Mouse (Mus musculus) urinary bladder, postnatal 4 days (tissue): Measurements from ENCODE around the gene Adck1.

Experiments used
- DNase-seq, 2 experiments: peaks; one replicate each; pipeline ENCODE4 v3.0.0; 2021 to 2022; ENCODE audit warnings: low spot score in 2 of 2

The Adck1 gene

DNA sequence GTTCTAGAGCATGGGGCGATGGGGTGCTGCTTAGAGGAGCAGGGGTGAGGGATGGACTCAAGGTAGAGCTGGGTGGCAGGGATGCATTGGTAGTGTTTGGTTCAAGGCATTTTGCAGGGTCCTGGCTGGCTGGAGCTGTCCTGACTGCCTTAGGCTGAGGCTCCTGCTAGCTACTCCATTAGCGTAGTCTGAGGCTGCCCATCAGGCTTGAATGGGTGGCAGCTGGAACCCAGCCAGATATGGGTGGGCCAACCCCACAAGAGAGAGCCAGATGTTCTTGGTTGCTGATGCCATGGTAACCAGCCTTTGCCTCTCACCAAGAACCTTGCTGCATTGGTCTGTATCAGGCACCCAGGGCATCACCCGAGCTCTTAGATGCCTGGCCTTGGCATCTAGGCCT, 66.6 kb downstream of the Adck1 start:
- no peak for DNase-seq

DNA sequence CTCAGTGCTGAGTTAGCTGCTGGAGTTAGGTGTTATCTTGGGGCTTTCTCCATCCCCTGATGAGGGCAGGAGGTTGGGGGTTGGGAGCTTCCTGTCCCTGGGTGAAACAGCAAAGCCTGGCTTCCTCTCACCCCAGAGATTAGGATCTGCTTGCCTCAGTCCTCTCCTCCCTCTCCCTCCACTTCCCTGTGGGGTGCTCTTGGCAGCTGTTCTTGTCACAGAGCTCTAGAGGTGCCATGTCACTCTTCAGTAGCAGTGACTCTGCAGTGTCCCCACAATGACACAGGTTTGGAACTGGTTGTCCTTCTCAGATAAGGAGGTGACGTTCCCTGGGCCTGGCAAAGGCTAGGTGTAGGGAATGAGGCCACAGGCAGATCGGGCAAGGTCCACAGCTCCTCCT, 68.4 kb downstream of the Adck1 start:
- no peak for DNase-seq

DNA sequence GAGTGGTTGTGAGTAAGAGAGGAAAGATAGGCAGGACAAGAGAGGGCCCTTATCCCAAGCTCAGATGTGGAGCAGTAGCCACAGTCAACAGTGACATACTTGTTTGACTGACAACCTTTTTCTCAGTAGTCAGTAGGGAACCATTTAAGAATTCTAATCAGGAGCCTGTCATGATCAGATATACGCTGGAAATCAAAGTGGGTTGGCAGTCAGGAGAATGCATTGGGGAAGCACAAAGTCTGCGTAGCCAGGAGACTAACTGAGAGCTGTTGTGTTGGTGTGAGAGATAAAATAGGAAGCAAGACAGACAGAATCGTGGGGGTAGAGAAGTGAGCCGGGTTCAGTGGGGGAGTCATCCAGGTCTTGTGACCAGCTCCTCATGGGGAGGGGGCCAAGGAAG, 71.9 kb downstream of the Adck1 start:
- DNase-seq: no peak

DNA sequence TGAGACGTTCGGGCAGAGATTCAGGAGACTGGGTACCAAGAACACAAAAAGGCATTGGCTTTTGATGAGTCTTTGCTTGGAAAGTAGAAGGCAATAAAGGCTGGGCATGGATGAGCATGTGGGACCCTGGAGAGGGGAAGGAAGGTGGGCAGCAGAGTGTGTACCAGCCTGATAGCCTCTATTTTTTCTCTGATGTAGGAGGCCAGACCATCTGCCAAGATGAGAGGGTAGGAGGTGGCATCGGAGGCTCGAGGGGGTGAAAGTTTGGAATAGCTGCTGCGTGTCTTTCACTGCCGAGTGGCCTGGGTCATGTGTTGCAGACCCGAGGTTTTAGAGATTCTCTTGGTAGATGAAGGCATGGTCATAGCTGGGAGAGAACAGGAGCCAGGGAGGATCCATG, 72.8 kb downstream of the Adck1 start:
- no peak for DNase-seq

DNA sequence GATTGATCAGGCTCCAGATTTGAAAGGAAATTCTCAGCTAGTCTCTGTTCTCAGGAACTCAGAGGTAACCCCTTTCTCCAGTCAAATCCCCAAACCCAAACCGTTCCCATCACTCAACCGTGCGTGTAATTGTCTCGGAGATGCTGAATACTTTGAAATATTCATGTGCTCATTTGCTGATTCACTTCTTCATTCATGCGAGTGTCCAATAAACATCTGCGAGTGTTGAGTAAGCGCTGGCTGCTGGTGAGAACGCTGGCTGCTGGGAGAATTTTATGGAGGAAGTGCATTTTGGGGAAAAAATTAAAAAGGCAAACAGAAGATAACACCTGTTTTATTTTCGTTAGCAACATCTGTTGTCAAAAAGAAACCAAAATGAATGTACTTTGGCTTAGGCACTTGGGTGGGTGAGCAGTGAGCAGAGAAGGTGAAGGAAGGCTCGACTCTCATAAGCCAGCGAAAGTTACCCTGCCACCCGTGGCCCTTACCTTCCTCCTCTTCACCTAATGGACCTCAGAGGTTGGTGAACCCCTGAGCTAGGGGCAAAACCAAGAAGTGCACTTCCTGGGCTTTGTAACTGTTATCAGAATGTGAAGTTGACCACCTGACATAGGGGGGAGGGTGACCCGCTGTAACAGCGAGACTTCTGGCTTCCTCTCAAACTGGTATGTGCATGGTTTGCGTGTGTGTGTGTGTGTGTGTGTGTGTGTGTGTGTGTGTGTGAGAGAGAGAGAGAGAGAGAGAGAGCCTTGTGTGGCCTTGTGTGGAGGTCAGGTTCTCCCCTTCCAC, 76.8 kb downstream of the Adck1 start:
- DNase-seq: no peak

DNA sequence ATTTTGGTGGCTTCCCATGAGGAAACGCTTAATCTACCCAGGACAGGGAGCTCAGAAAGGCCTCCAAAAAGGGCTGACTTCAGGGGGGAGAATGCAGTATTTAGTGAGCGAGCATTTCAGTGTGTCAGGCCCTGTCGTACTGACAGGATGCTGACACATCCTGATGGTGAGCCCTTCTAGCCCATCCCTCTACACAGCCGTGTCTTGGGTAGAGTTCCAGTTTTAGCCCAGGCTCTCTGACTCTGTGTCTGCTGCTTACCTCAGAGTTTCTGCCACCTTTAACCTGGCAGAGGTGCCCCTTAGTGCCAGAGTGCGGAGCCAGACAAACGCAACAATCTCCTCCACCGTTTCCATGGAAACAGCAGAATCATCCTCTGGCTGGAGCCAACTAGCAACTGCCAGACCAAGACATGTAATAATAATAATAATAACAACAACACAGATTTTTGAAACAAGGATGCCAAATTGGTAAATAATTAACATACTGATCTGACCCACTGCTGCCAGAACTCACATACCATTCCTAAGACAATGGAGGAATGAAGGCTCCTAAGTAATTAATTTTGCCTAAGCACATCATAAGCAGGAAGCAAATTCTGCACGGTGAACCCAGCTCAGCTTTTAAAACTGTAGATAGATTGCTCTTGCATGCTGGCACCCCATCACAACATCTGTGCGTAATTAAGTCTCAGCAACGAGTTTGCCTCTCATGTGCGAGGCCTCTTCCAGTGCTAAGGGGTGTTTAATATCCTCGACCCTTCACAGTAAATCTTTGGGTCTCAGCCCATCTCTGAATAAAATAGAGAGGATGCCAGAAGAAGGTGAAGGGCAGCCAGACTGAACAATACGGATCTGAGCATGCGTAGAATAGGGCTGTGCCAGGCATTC, 81.8 kb downstream of the Adck1 start:
- no peak for DNase-seq

DNA sequence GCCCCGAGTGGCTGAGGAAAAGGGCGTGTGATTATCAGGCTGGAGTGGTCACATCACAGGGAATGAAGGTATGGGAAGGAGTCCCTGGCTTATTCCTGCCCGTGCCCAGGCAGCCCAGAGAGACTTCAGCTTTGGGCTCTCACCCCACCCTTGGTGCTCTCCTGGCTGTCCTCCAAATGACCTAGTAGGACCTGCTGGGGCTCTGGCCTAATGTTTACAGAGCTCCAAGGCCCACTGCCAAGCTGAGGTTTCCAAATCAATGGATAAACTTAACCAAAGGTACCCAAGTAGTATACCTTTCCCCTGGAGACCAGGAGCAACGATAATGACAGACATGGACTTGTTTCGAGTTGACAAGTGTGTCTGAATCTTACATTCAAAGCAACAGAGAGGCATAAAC, 83.7 kb downstream of the Adck1 start:
- DNase-seq: no peak

DNA sequence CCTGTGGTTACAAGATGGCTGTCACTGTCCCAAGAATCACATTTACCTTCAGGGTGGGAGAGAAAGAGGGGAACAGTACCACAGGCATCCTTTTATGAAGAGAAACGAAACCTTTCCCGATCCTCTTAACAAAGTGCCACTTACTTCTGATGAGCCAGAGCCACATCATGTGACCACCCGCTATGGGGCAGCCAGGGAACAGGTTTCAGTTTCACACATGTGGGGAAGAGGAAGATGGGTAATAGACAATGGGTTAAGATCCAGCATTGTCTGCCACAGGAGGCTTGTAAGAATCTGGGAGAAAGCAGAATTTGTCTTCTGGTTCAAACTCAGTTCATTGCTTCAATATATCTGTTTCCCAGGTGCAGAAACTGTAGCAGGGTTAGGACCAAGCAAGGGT, 85.1 kb downstream of the Adck1 start:
- DNase-seq: no peak

DNA sequence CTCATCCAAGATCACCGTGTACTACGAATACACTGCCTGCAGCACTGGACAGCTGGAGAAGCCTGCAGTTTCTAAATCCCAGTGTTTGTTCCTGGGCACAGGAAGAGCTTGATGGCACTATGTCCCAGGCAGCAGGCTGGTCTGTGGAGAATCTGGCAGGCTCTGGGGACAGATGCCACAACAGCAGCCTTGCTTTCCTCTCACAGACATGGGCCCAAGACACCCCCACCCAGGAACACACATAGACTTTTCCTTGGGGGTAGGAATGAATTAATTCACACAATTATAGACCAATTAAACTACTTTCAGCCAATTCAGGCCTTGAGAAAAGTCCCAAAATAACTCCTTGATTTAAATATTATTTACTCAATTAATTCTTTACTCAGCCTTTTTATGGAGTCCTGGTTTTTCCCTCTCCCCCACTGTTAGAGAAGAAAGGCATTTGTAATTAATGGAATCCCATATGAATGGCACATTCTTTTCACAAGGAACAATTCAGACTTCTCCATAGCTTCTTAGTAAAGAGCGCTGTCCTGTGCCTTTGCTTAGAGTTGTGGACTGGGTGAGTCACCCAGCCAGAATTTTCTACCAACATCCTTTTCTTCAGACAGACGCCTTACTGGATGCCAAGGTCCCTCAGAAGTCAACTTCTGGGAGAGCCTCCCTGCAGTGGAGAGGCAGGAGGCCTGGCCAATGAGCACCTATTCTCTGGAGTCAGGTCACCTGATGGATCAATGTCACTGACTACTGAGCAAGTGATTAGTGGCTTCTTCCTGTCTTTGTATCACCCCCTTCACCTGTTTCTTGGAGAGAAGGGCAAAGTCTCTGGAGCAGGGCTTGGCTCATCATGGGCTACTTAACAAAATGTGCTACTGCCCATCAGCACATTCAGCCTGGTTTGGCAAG, 90.6 kb downstream of the Adck1 start:
- DNase-seq: no peak

DNA sequence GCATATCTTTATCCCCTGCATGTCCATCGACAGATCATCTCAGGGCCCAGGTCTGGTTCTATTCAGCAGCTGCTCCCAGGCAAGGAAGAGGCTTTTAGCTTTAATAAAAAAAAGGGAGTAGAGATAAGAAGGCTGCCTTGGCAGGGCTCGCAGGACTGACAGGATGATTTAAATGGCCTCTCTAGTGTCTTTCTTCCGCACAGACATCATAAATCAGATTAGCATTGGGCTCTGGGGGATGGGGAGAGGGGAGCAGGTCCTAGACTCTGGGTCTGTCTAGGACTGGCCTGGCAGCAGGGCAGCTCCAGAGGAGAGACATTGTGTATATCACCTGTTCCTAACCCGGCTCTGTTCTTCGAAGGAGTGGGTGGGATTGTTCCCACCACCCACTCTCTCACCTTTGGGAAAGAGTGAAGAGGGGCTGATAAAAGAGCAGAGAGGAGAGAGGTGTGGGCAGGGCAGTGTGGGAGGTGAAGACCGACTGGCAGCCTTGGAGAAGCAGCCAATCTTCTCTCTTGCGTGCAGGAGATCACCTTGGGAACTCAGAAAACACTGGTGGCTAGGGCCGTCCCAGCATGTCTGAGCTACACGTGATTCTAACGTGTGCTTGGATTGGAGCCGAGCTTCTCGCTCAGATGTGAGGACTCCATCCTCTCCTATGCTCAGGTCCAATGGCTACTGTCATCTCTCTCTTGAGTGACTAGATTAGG, 94.5 kb downstream of the Adck1 start:
- no peak for DNase-seq

DNA sequence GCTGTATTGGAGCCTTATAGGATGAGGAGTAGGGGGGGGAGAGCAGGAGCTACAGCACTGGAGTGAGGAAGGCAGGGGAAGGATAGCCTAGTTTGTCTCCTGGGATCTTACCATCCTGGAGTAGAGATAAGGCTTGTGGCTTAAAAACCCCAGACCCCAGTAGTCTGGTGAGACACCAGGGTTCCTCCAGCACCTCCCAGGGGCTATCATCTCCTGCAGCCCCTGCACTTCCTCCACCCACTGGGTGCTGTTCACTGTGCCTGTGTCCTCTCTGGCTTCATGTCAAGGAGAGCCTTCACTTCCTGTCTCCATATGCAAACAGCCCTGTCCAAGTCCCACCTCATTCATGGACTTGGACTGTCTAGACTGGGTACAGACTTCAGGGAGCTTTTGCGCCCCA, 96.7 kb downstream of the Adck1 start:
- no peak for DNase-seq

DNA sequence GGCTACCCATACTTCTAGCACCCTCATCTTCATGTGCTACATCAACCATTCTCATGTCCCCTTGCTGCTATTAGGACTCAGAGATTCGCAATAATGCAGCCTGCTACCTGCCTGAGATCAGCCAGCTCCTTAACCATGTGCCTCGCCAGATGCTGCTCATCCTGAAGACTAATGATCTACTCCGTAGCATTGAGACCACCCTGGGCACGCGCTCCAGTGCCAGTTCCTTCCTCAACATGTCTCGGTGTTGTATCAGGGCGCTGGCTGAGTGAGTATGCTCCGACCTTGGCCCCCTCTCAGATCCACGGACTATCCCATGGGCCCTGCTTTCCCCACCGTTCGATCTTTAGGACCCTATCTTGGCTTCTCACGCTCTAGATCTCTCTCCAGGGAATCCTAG, 98.6 kb downstream of the Adck1 start:
- peak in 1 of 2 experiments; percentile 49 for DNase-seq

DNA sequence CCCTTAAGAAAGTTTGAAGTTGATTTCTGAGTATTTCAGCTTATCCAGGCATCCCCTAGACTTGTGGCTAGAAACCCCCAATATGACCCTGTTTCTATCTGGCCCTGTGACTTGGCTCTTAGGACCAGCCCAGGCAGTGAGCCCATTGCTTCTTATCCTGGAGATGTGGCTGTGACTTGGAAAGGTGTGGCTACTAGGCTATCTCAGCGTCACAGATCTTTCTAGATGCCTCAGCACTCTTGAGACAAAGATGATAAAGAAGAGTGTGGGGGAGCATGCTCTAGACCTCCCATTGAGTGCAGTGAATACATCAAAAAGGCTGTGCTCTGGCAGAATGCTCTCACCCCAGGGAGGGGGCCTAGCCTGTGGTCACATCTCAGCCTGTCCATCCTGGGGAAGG, 99.1 kb downstream of the Adck1 start:
- DNase-seq: peak in 1 of 2 experiments; percentile 51

DNA sequence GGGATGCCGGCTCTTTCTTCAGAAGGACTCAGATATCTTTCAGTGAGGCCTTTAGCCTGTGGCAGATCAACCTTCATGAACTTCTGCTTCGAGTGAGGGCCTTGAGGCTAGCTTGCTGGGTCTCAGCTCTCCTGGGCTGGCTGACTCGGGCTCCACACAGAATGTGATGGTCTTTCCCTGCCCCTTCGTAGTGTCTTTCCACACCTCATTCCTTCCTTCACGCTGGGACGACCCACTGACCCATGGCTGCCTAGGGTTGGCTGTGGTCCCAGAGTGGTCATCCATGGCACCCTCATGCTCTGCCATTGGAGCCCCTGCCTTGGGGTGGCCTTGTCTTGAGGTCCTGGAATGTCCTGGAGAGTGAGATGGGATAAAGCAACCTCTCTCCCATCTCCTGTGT, 100.7 kb downstream of the Adck1 start:
- peak in 1 of 2 experiments; percentile 55 for DNase-seq

DNA sequence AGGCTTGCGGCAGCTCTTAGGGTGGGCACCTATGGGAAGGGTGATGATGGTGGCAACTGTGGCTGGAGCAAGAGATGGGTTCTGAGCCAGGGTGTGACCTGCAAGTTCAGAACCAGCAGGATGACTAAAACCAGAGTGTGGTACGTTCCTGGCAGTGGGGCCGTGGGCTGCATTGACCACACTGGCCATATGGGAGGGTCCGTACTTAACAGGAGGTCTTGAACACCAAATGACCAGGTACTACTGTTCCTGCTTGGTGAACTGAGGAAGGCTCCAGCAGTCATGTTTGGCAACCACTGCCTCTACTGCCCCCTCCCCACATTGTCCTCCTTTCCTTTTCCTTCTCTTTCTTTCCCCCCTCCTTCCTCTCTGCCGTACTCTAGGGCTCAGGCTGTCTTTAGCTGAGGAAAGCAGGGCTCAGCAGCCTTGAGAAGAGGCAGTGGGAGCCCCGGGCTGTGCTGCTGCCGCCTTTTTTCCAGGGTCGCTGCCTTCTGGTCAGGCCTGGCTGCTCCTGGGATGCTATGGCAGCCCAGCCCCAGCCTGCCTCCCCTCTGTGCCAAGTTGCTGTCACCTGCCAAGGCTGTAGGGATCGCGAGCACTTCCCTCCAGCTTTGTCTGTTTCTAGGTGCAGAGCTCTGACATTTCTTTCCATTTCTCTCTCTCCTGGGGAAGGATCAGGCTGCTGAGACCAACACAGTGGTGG, 103.4 kb downstream of the Adck1 start:
- DNase-seq: peak in 1 of 2 experiments; percentile 54

DNA sequence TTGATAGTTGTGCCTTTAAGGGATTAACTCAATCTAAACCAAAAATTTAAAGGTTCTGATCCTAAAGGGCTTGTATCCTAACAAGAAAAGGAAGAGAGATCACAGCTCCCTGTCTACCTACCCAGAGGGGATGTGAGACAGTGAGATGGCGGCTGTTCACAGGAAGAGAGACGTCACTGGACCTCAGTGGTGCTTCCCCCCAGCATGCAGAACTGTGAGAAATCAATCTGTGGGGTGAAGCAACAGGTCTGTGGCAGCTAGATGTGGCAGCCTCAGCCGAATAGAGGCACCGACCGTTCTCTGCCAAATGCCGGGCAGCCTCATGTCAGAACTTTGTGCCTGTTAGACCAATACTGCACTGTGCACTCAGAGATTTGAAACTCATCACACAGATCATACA, 106.4 kb downstream of the Adck1 start:
- peak in 1 of 2 experiments; percentile 34 for DNase-seq

DNA sequence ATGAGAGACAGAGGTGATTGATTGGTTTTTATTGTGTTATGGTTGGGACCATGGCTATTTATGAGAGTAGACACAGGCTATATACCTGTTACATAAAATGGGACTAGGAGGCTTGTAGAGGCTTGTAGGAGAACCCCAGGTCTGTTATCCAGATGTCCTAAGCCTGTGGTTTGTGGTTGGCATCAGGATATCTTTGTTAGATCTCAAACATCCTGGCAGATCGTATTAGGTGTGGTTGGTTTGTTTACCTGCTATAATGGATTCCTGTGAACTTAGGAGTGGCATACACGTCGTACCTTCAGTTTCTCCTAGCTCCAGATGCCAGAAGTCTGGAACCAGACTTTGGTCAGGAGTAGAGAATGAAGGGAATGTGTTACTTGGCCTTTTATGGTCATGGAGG, 106.9 kb downstream of the Adck1 start:
- DNase-seq: peak in 1 of 2 experiments; percentile 12

DNA sequence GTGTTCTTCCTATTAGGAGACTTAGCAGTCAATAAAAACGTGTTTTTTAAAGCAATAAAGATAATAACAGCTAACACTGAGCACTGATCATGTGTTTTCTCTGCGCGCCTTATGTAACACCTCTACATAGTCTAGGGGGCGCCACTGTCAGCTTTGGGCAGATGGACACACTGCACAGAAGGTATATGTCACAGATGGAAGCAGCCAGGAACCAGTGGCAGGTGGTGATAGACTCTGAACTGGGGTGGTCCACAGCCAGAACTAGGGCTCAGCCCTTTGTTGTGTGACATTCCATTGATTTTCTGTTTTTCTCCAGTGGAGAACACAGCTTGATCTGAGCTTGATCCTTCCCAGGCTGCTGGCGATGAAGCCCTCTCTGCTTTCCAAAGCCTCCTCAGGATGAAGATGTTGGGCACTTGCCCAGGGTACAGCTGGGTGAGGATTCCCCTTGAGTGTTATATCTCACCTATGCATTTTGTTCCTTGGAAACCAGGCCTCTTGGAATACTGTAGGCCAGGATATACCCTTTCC, 107.6 kb downstream of the Adck1 start:
- DNase-seq: peak in 1 of 2 experiments; percentile 57

DNA sequence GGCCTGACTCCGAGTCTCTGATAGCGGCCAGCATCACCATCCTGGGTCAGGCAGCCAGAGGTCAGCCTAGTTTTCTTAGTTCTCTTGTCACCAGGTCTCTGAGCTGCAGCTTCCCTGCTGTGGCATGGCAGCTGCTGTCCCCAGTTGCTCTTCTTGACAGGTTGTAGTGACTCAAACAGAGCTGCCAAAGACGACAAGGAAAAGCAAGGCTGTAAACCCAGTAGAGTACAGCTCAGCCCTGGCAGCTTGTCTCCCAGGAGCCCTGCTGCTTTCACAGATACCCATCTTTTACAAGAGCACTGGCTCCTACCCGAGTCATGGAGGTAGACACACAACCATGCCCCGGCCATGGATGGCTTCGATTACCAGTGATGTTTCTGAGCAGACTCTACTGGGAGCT, 108.3 kb downstream of the Adck1 start:
- peak in 1 of 2 experiments; percentile 55 for DNase-seq

DNA sequence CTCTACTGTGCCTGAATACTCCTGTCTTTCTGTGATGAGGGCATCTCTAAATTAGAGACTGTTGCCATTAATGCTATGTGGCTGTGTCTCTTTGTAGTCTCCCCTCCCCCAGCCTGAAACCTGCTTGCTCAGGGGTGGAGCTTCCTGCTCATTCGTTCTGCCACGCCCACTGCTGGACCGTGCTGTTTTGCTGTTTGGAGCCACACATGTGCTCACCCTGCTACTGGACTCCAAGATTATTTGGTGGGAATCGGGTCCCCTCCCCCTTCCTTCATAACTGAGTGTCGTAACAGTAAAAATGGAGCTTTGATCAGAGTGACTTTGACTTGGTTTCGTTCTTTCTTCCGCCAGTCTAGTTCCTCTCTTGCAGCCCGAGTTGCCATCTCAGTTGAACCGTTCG, 111.5 kb downstream of the Adck1 start:
- DNase-seq: peak in 1 of 2 experiments; percentile 36
